Mouse (Mus musculus): ENCODE measurements around the gene Zfp978.
"Not testable (repeated sequence)": the region's sequence is repeated elsewhere in the genome, so short reads cannot be mapped to it uniquely, and the experiment has no call there.

DNA sequence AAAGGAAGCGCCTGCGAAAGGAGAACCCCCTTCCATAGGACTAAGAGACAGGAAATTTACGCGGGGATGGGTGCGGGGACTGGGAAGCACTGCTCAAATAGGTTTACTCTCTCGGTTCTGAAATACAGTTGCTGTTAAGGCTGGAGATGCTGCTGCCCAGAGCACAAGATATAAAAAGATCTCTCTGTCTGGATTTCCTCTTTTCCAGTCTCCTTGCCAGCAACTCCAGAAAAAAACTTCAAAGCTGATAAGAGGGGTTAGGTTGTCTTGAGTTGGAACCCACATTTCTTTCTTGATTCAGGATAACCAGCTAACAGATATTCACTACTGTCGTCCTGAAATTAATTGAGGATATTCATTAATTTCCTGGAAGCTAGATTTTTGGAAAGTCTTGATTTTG is 57.2 kb downstream of the Zfp978 start:
- not testable (repeated sequence) for TF ChIP-seq POLR2AphosphoS5 (IDR thresholded peaks at IDR 0.05; ENCODE audit: insufficient replicate concordance, low read depth, low read length); CTCF (IDR thresholded peaks at IDR 0.05; ENCODE audit: low read depth, low read length)

All from G1E (cell line).